Mouse (Mus musculus) small intestine, adult 2 months (tissue): ENCODE results near the gene Ccr8. TPM values are rescaled to one million over a fixed set of nuclear protein-coding genes. Genes with fewer than 3 reads are reported as not detected.

ENCODE experiments used
- H3K27ac ChIP-seq: fragments of 200-500 bp; 2 replicates; pipeline ENCODE4 v1.5.1; 2012; ENCODE audit warnings: low read depth, low read length, control low read depth, inconsistent platforms; ENCODE audit not compliant: insufficient read depth
- H3K27me3 ChIP-seq: fragments of 200-500 bp; 2 replicates; pipeline ENCODE4 v1.6.1; 2012; ENCODE audit warnings: mild to moderate bottlenecking, moderate library complexity, low read length, inconsistent platforms; ENCODE audit not compliant: control insufficient read depth, insufficient read depth
- H3K36me3 ChIP-seq: fragments of 200-500 bp; 2 replicates; pipeline ENCODE4 v1.6.1; 2012; ENCODE audit warnings: mild to moderate bottlenecking, low read length, control low read depth, inconsistent platforms; ENCODE audit not compliant: control insufficient read depth, insufficient read depth
- H3K4me1 ChIP-seq: fragments of 200-500 bp; 2 replicates; pipeline ENCODE4 v1.6.1; 2012; ENCODE audit warnings: low read length, inconsistent platforms, mixed read lengths; ENCODE audit not compliant: control insufficient read depth, insufficient read depth, insufficient read length
- H3K4me3 ChIP-seq: fragments of 200-500 bp; 2 replicates; pipeline ENCODE4 v1.5.1; 2012; ENCODE audit warnings: low read depth, mild to moderate bottlenecking, control low read depth, inconsistent platforms, low read length, moderate library complexity
- CTCF ChIP-seq: fragments of 200-500 bp; IDR thresholded peaks from 2 replicates; pipeline ENCODE4 v1.5.1; 2012; ENCODE audit warnings: low read depth, mild to moderate bottlenecking, control low read depth, inconsistent platforms, low read length, moderate library complexity, mixed read lengths; ENCODE audit not compliant: insufficient replicate concordance, insufficient read length; ENCODE audit errors: extremely low read depth
- POLR2A ChIP-seq: fragments of 200-500 bp; IDR thresholded peaks from 2 replicates; pipeline ENCODE4 v1.6.1; 2012; ENCODE audit warnings: low read depth, mild to moderate bottlenecking, control low read depth, inconsistent platforms, low read length, moderate library complexity
- WGBS: fragments of 180-500 bp; shearing (Covaris S2); methylation state at CpG from one replicate; pipeline ENCODE4 v1.1.7; 2018; 5-methylcytosine and 5-hydroxymethylcytosine counted together
- polyA plus RNA-seq: library from polyadenylated mRNA; depleted of rRNA; stranded (reverse); fragments of >200 nt; gene quantifications from 2 replicates; pipeline ENCODE4 v1.2.3, GENCODE M21; 2012

Ccr8 gene
- polyA plus RNA-seq, 1 experiment, result 0.25 TPM

DNA sequence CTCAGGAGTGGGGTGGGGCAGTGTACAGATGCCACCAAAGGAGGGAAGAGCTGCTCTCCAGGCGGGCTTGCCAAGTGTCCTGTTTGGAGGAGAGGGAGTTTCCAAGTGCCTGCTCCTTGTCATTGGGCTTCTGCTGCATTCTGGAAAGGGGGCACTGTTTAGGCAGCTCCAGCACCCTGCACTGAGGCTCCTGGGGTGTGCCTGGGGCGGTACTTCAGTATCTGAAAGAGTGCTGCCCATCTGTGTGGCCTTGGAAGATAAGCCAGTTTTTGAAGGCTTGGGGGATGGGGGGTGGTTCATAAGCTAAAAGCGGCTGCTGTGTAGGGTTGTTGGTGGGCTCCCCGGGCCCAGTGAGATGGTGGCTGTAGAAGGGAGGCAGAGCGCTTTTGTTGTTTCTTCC is 23.7 kb downstream of the Ccr8 start:
- peaks cover 36% of the 10 kb centered on the region for H3K36me3 ChIP-seq
- WGBS, result 74% methylated on average over 5 of the region's 5 CpGs
- TF ChIP-seq CTCF (no peak), POLR2A (no peak)
- no peaks in the 10 kb centered on the region for H3K27me3 ChIP-seq
- no peak overlapping the region for H3K27ac ChIP-seq
- H3K4me3 ChIP-seq, result no peak overlapping the region
- peaks cover 18% of the 10 kb centered on the region for H3K4me1 ChIP-seq

DNA sequence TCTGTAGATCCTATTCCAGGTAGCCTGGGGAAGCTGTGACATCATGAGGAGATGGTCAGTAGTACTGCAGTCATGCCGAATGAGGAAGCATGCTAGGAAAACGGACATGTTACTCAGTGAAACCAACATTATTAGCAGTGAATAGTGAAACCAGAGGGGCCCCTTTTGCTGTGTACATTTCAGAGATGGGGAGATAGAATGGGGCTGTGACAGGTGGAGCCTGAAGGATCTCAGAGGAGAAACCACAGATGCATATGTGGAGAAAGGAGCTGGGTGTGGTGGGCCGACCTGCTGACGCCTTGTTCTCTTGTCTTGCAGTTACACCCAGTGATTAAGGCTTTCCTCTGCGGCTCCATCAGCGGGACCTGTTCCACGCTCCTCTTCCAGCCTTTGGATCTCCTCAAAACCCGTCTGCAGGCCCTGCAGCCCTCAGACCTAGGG is 24.3 kb downstream of the Ccr8 start:
- Histone ChIP-seq H3K4me1 (peaks cover 14% of the 10 kb centered on the region), H3K36me3 (peaks cover 41% of the 10 kb centered on the region), H3K27ac (peak overlapping the region; percentile 39), H3K4me3 (no peak overlapping the region), H3K27me3 (no peaks in the 10 kb centered on the region)
- 71% methylated on average over 8 of the region's 8 CpGs for WGBS
- TF ChIP-seq POLR2A, result no peak
- no peak for TF ChIP-seq CTCF

DNA sequence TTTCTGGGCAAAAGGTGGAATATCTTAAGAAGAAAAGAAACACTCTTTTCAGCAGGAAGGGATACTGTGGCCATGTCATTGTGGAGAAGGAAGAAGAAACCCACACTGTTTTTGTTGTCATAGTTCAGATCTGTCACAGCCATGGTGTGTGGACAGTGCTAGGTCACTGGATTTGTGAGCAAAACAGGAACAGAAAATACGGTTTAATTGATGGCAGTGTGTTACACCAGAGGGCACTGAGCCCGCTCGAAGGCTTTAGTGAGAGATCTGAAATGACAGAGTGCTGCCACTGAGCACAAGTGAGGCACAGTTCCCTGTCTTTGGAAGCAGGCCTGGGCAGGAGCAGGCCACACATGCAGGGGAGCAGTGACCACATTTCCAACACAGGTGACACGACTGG is 26.3 kb downstream of the Ccr8 start:
- no peaks in the 10 kb centered on the region for H3K27me3 ChIP-seq
- H3K27ac ChIP-seq, result no peak overlapping the region
- WGBS, result 81% methylated on average over 4 of the region's 4 CpGs
- peaks cover 11% of the 10 kb centered on the region; the same call in 1 of the 2 replicates for H3K4me1 ChIP-seq
- no peak overlapping the region for H3K4me3 ChIP-seq
- TF ChIP-seq POLR2A (no peak), CTCF (no peak)
- H3K36me3 ChIP-seq, result peaks cover 55% of the 10 kb centered on the region

DNA sequence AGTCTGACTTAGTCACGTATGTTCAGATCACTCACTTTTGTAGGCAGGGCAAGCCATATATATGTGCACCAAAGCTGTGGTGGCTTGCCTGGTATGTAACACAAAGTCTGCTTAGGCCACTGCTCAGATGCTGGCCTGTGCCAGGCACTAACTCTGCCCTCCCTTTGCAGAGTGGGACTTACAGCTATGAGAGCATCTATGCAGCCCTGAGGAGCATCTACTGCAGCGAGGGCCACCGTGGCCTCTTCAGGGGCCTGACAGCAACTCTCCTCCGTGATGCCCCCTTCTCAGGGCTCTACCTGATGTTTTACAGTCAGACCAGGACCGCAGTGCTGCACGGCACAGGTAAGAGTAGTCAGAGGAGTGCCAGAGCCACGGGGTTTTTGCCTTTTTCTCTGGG is 28.6 kb downstream of the Ccr8 start:
- H3K4me1 ChIP-seq, result peaks cover 3% of the 10 kb centered on the region; the same call in 1 of the 2 replicates
- no peak overlapping the region for H3K4me3 ChIP-seq
- TF ChIP-seq CTCF, result no peak
- TF ChIP-seq POLR2A, result no peak
- peaks cover 62% of the 10 kb centered on the region for H3K36me3 ChIP-seq
- no peak overlapping the region for H3K27ac ChIP-seq
- 92% methylated on average over 7 of the region's 7 CpGs for WGBS
- no peaks in the 10 kb centered on the region for H3K27me3 ChIP-seq

DNA sequence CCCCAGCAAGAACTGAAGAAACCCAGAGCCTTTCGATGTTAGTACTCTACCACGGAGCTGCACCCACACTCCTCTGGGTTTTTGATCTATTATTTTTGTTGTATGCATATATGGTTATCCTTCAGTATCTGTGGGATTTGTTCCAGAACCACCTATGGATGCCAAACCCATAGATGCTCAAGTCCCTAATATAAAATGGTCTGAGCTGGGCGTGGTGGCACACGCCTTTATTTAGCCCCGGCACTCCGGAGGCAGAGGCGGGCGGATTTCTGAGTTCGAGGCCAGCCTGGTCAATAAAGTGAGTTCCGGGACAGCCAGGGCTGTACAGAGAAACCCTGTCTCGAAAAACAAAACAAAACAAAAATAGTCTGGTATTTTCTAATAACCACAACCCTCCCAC is 35.0 kb downstream of the Ccr8 start:
- Histone ChIP-seq H3K4me1 (peaks cover 9% of the 10 kb centered on the region; the same call in 1 of the 2 replicates), H3K27me3 (no peaks in the 10 kb centered on the region), H3K4me3 (peak overlapping the region; percentile 19; the same call in 1 of the 2 replicates), H3K27ac (0 out of 2 replicates have a peak overlapping the region, but pooled peaks have one; percentile 61), H3K36me3 (peaks cover 37% of the 10 kb centered on the region)
- 26% methylated on average over 11 of the region's 11 CpGs for WGBS
- TF ChIP-seq CTCF (no peak), POLR2A (no peak)

DNA sequence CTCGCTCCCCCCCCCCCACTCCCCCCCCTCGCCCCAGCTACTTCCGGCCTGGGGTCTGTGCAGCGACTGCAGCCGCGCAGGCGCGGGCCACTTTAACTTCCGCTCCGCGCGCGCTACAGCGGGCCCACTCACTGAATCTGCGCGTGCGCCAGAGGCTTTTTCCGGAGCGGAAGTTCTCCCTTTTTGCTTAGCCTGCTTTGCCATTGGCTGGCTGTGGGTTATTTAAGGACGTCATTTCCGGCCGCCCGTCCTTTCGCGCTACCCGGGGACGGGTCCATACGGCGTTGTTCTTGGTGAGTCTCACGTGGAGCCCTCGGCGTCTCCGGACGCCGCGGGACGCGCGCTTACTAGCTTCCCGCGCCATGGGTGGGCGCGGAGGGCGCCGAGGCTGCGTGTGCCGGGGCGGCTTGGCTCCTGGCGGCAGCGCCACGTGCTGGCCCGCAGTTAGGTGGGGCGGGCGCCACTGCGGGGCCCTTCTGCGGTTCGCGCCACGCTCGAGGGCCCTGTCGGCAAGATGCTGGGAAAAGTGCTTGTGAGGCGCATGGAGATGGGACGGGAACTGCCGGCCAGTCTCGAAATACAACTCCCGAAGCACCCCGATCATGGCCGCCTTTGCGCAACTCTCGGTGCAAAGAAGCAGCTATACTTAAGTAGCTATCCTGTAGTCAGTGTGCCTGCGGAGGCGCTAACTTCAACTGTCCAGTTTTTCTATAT is 35.8 kb downstream of the Ccr8 start, which contains the start of gene Rpsa:
Rpsa (plus strand) TSS at position 152 of the 714 bp plus-strand sequence.
- under 1% methylated on average over 72 of the region's 72 CpGs for WGBS
- H3K4me1 ChIP-seq, result peaks cover 9% of the 10 kb centered on the region; the same call in 1 of the 2 replicates
- H3K27me3 ChIP-seq, result no peaks in the 10 kb centered on the region
- H3K36me3 ChIP-seq, result peaks cover 34% of the 10 kb centered on the region
- TF ChIP-seq POLR2A (peak; percentile 67), CTCF (no peak)
- H3K4me3 ChIP-seq, result peak within 1 kb of the TSS; percentile 85
- peak within 1 kb of the TSS; percentile 61 for H3K27ac ChIP-seq

DNA sequence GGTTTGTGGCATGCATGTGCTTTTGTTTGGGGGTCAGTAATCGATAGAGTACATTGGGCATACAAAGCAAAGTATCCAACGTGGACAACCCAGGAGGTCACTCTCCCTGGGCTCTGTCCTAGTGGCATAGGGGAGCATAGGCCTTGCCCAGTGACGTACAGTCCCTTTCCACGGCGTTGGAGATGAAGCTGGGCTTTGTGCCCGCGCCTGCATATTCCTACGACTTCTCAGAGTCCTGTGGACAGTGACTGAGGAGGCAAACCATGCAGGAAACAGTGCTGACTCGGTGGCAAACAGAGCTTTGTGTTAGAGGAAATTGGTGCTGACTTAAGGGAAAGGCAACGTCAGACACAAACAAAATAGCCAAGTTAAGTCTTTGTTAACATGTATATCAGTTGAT is 37.4 kb downstream of the Ccr8 start:
- peak overlapping the region; percentile 1; the same call in 1 of the 2 replicates for H3K4me3 ChIP-seq
- H3K27ac ChIP-seq, result no peak overlapping the region
- TF ChIP-seq CTCF, result no peak
- no peak for TF ChIP-seq POLR2A
- peaks cover 24% of the 10 kb centered on the region for H3K36me3 ChIP-seq
- H3K4me1 ChIP-seq, result peaks cover 9% of the 10 kb centered on the region; the same call in 1 of the 2 replicates
- H3K27me3 ChIP-seq, result no peaks in the 10 kb centered on the region
- WGBS, result 37% methylated on average over 10 of the region's 10 CpGs
